Mouse (Mus musculus): ENCODE measurements around the gene Sfr1. TPM values are rescaled to one million over a fixed set of nuclear protein-coding genes. Genes with fewer than 3 reads are reported as not detected.

The Sfr1 gene
- total RNA-seq, 1 experiment from 2014 or later, result 90.3 TPM

GRCm38 (mm10) chr19:47752456-47752855 is 21.0 kb downstream of the Sfr1 start:
- DNase-seq, result peak; percentile 57

GRCm38 (mm10) chr19:47753921-47754320 is 22.4 kb downstream of the Sfr1 start:
- DNase-seq, result no peak

- DNase-seq, result no peak
Measured at GRCm38 (mm10) chr19:47754931-47755330, 23.4 kb downstream of the Sfr1 start.

- no peak for DNase-seq
Measured at GRCm38 (mm10) chr19:47755625-47756024, 24.1 kb downstream of the Sfr1 start.

- DNase-seq, result no peak
Measured at GRCm38 (mm10) chr19:47777847-47778246, 46.4 kb downstream of the Sfr1 start.

- no peak for DNase-seq
Measured at GRCm38 (mm10) chr19:47780145-47780544, 48.7 kb downstream of the Sfr1 start.

GRCm38 (mm10) chr19:47780972-47781371 is 49.5 kb downstream of the Sfr1 start:
- DNase-seq, result no peak

GRCm38 (mm10) chr19:47783898-47784297 is 52.4 kb downstream of the Sfr1 start:
- DNase-seq, result no peak

Small RNAs within 50 kb of the gene (microRNA-seq; reads per million reads assigned to microRNA genes)
- 0 reads per million in 2 experiments for gene Mir8090

Other genes with a start within 250 kb of the Sfr1 start
- gene Stn1, start 194.2 kb upstream of the Sfr1 start, total RNA-seq (2021), result 15.3 and 16.1 TPM in 2 replicates
- gene Slk, start 152.0 kb upstream of the Sfr1 start, total RNA-seq (2021), result 49.7 and 51.1 TPM in 2 replicates
- gene Col17a1, start 39.6 kb upstream of the Sfr1 start, total RNA-seq (2021), result 0.22 and 0.71 TPM in 2 replicates
- gene Gsto1, start 123.3 kb downstream of the Sfr1 start, total RNA-seq (2021), result 151 and 169 TPM in 2 replicates
- 3.3 and 3.5 TPM in 2 replicates for gene Gsto2, start 133.9 kb downstream of the Sfr1 start, total RNA-seq (2021)
- gene Cfap43, start 187.6 kb downstream of the Sfr1 start, total RNA-seq (2021), result not detected in 2 replicates
- gene Itprip, start 187.6 kb downstream of the Sfr1 start, total RNA-seq (2021), result 12.9 and 14.6 TPM in 2 replicates
- not detected in 2 replicates for gene Cfap58, start 206.0 kb downstream of the Sfr1 start, total RNA-seq (2021)